Mouse (Mus musculus) kidney, adult 2 months (tissue): ENCODE results near the gene Naxe.

Experiments used
- CTCF ChIP-seq: fragments of 200-500 bp; conservative IDR thresholded peaks from 2 replicates; pipeline ENCODE4 v1.5.1; 2011; ENCODE audit warnings: low read depth, mild to moderate bottlenecking, control low read depth, low read length, moderate library complexity, mixed read lengths; ENCODE audit not compliant: insufficient read depth, insufficient read length
- POLR2A ChIP-seq: fragments of 200-500 bp; IDR thresholded peaks from one replicate; pipeline ENCODE4 v1.6.1; 2011; ENCODE audit warnings: low read depth, low read length, control low read depth

DNA sequence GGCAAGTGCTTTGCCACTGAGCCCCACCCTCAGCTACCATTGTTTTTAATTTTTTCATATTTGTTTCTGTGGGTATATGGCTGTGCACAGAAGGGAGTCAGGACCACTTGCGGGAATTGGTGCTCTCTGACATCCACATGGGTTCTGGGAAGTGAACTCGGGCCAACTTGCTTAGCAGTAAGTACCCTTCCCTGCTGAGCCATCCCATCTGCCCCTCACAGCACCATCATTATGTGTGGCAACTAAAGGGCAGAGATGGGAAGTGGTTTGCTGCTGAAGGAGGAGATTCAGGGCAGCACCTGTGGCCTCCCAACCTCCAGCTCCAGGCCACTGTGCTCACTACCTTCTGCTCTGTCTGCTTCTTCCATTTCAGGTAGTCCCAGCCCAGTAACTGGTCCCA is 15.3 kb upstream of the Naxe start:
- TF ChIP-seq CTCF (no peak), POLR2A (no peak)
